Mouse (Mus musculus) MEL (cell line): Measurements from ENCODE around the gene Phlda3. TPM values are rescaled to one million over a fixed set of nuclear protein-coding genes. Genes with fewer than 3 reads are reported as not detected.

ENCODE experiments used
- DNase-seq: peaks from one replicate; pipeline ENCODE4 v3.0.0; 2011; ENCODE audit warnings: low read depth, low spot score
- H3K27ac ChIP-seq: 2 replicates; pipeline ENCODE4 v1.5.1; 2012; ENCODE audit warnings: low read depth, mild to moderate bottlenecking, control low read depth, low read length, moderate library complexity; ENCODE audit not compliant: control insufficient read depth
- H3K27me3 ChIP-seq, 2 experiments: fragments of 150-350 bp in 1 of 2; sonication (generic) in 1 of 2; 2 replicates each; pipeline ENCODE4 v1.6.1; 2012; ENCODE audit warnings: low read length in 2 of 2, mild to moderate bottlenecking in 2 of 2, improper control_type of control experiment in 1 of 2, moderate library complexity in 1 of 2; ENCODE audit not compliant: insufficient read depth in 2 of 2, control insufficient read depth in 1 of 2
- H3K36me3 ChIP-seq, 2 experiments: 2 replicates each; pipeline ENCODE4 v1.6.1; 2012 to 2014; ENCODE audit warnings: low read length in 2 of 2, improper control_type of control experiment in 1 of 2, inconsistent platforms in 1 of 2, mild to moderate bottlenecking in 1 of 2; ENCODE audit not compliant: insufficient read depth in 2 of 2, control insufficient read depth in 1 of 2
- H3K4me1 ChIP-seq, 2 experiments: fragments of 150-350 bp in 1 of 2; sonication (generic) in 1 of 2; 2 replicates each; pipeline ENCODE4 v1.6.1; 2012; ENCODE audit warnings: low read length in 2 of 2, improper control_type of control experiment in 1 of 2, mild to moderate bottlenecking in 1 of 2; ENCODE audit not compliant: insufficient read depth in 2 of 2, control insufficient read depth in 1 of 2
- H3K4me3 ChIP-seq, 2 experiments: fragments of 150-350 bp in 1 of 2; sonication (generic) in 1 of 2; 2 replicates each; pipeline ENCODE4 v1.5.1; 2012; ENCODE audit warnings: low read depth in 2 of 2, low read length in 2 of 2, mild to moderate bottlenecking in 2 of 2, moderate library complexity in 2 of 2, control low read depth in 1 of 2, improper control_type of control experiment in 1 of 2; ENCODE audit not compliant: control insufficient read depth in 1 of 2, insufficient read depth in 1 of 2
- H3K79me2 ChIP-seq: 2 replicates; pipeline ENCODE4 v1.6.1; 2012; ENCODE audit warnings: mild to moderate bottlenecking, low read length, moderate library complexity; ENCODE audit not compliant: control insufficient read depth, poor library complexity, insufficient read depth
- H3K9ac ChIP-seq: 2 replicates; pipeline ENCODE4 v1.6.1; 2012; ENCODE audit warnings: low read depth, mild to moderate bottlenecking, control low read depth, low read length, moderate library complexity; ENCODE audit not compliant: control insufficient read depth, poor library complexity, severe bottlenecking
- H3K9me3 ChIP-seq: fragments of 150-350 bp; sonication (generic); replicated peaks from 2 replicates; pipeline ENCODE4 v1.6.1; 2012; ENCODE audit warnings: mild to moderate bottlenecking, low read length, improper control_type of control experiment, moderate library complexity; ENCODE audit not compliant: insufficient read depth
- BHLHE40 ChIP-seq: IDR thresholded peaks from 2 replicates; pipeline ENCODE4 v1.6.1; 2012; ENCODE audit warnings: low read depth, mild to moderate bottlenecking, inconsistent platforms, low read length, improper control_type of control experiment, borderline replicate concordance
- E2F4 ChIP-seq: IDR thresholded peaks from 2 replicates; pipeline ENCODE4 v1.6.1; 2011; ENCODE audit warnings: low read depth, low read length, improper control_type of control experiment, borderline replicate concordance
- EP300 ChIP-seq, 2 experiments: IDR thresholded peaks; 2 replicates each; pipeline ENCODE4 v1.6.1; 2011; ENCODE audit warnings: improper control_type of control experiment in 2 of 2, low read length in 2 of 2, low read depth in 1 of 2, mild to moderate bottlenecking in 1 of 2
- ETS1 ChIP-seq: IDR thresholded peaks from 2 replicates; pipeline ENCODE4 v1.6.1; 2012; ENCODE audit warnings: low read depth, mild to moderate bottlenecking, inconsistent platforms, low read length, improper control_type of control experiment, moderate library complexity
- GABPA ChIP-seq: IDR thresholded peaks from 2 replicates; pipeline ENCODE4 v1.6.1; 2012; ENCODE audit warnings: low read depth, mild to moderate bottlenecking, inconsistent platforms, low read length, improper control_type of control experiment, moderate library complexity
- GATA1 ChIP-seq: IDR thresholded peaks from 2 replicates; pipeline ENCODE4 v1.6.1; 2011; ENCODE audit warnings: low read depth, low read length, improper control_type of control experiment
- JUND ChIP-seq: IDR thresholded peaks from 2 replicates; pipeline ENCODE4 v1.6.1; 2011; ENCODE audit warnings: low read depth, mild to moderate bottlenecking, improper control_type of control experiment, low read length
- KAT2A ChIP-seq: conservative IDR thresholded peaks from 2 replicates; pipeline ENCODE4 v1.6.1; 2012; ENCODE audit warnings: low read depth, low read length, improper control_type of control experiment, inconsistent platforms
- MEF2A ChIP-seq: IDR thresholded peaks from 2 replicates; pipeline ENCODE4 v1.6.1; 2014; ENCODE audit warnings: low read depth, mild to moderate bottlenecking, inconsistent platforms, low read length, improper control_type of control experiment; ENCODE audit not compliant: poor library complexity, insufficient replicate concordance, severe bottlenecking; ENCODE audit errors: extremely low read depth
- MXI1 ChIP-seq: IDR thresholded peaks from 2 replicates; pipeline ENCODE4 v1.6.1; 2011; ENCODE audit warnings: mild to moderate bottlenecking, low read depth, low read length, improper control_type of control experiment
- MYB ChIP-seq: IDR thresholded peaks from 2 replicates; pipeline ENCODE4 v1.6.1; 2011; ENCODE audit warnings: mild to moderate bottlenecking, low read depth, low read length, improper control_type of control experiment
- MYC ChIP-seq: IDR thresholded peaks from 2 replicates; pipeline ENCODE4 v1.6.1; 2011; ENCODE audit warnings: low read depth, mild to moderate bottlenecking, low read length, improper control_type of control experiment, moderate library complexity
- NRF1 ChIP-seq: IDR thresholded peaks from 2 replicates; pipeline ENCODE4 v1.6.1; 2014; ENCODE audit warnings: low read depth, mild to moderate bottlenecking, inconsistent platforms, low read length, improper control_type of control experiment, moderate library complexity; ENCODE audit not compliant: poor library complexity, insufficient read depth, severe bottlenecking
- POLR2AphosphoS2 ChIP-seq: IDR thresholded peaks from 2 replicates; pipeline ENCODE4 v1.6.1; 2011; ENCODE audit warnings: low read length, improper control_type of control experiment
- POLR2AphosphoS5 ChIP-seq: IDR thresholded peaks from 2 replicates; pipeline ENCODE4 v1.6.1; 2012; ENCODE audit warnings: low read depth, borderline replicate concordance, mild to moderate bottlenecking, inconsistent platforms, low read length, moderate library complexity, mixed read lengths
- RCOR1 ChIP-seq: IDR thresholded peaks from 2 replicates; pipeline ENCODE4 v1.6.1; 2012; ENCODE audit warnings: low read depth, mild to moderate bottlenecking, inconsistent platforms, low read length, improper control_type of control experiment
- SIN3A ChIP-seq: IDR thresholded peaks from 2 replicates; pipeline ENCODE4 v1.6.1; 2012; ENCODE audit warnings: low read length, improper control_type of control experiment, inconsistent platforms
- TAL1 ChIP-seq: IDR thresholded peaks from 2 replicates; pipeline ENCODE4 v1.6.1; 2012; ENCODE audit warnings: mild to moderate bottlenecking, inconsistent platforms, low read length, moderate library complexity, mixed read lengths
- TBP ChIP-seq: IDR thresholded peaks from 2 replicates; pipeline ENCODE4 v1.8.0; 2011; ENCODE audit warnings: low read depth, low read length, improper control_type of control experiment
- TCF12 ChIP-seq: IDR thresholded peaks from 2 replicates; pipeline ENCODE4 v1.6.1; 2014; ENCODE audit warnings: low read depth, mild to moderate bottlenecking, inconsistent platforms, low read length, improper control_type of control experiment, moderate library complexity
- UBTF ChIP-seq: IDR thresholded peaks from 2 replicates; pipeline ENCODE4 v1.6.1; 2012; ENCODE audit warnings: low read depth, mild to moderate bottlenecking, inconsistent platforms, low read length, improper control_type of control experiment, moderate library complexity, borderline replicate concordance; ENCODE audit not compliant: insufficient read depth
- USF1 ChIP-seq: IDR thresholded peaks from 2 replicates; pipeline ENCODE4 v1.6.1; 2014; ENCODE audit warnings: low read depth, mild to moderate bottlenecking, inconsistent platforms, low read length, improper control_type of control experiment, moderate library complexity
- USF2 ChIP-seq, 2 experiments: IDR thresholded peaks; 2 replicates each; pipeline ENCODE4 v1.6.1; 2011 to 2012; ENCODE audit warnings: improper control_type of control experiment in 2 of 2, low read length in 2 of 2, borderline replicate concordance in 1 of 2, inconsistent platforms in 1 of 2, low read depth in 1 of 2, mild to moderate bottlenecking in 1 of 2; ENCODE audit not compliant: insufficient read depth in 1 of 2
- ZKSCAN1 ChIP-seq: IDR thresholded peaks from 2 replicates; pipeline ENCODE4 v1.6.1; 2012; ENCODE audit warnings: low read depth, mild to moderate bottlenecking, inconsistent platforms, low read length, improper control_type of control experiment, moderate library complexity
- polyA plus RNA-seq, 2 experiments: library from polyadenylated mRNA; stranded (reverse) in 1 of 2; unstranded in 1 of 2; fragments of >175 nt in 1 of 2; fragments of >200 nt in 1 of 2; gene quantifications; 2 replicates each; pipeline versions ENCODE4 v1.2.1 to v1.2.4; 2012; ENCODE audit warnings: low replicate concordance in 2 of 2, low read depth in 1 of 2; ENCODE audit not compliant: insufficient read length in 2 of 2, insufficient read depth in 1 of 2, missing spikeins in 1 of 2
- total RNA-seq: library from RNA; depleted of rRNA; stranded (reverse); fragments of 300-350 nt; gene quantifications from 2 replicates; pipeline ENCODE4 v1.2.3, GENCODE M21; 2012

The Phlda3 gene
- total and polyA plus RNA-seq, 3 experiments, result 7.7 to 20.0 TPM; not detected in 1

DNA sequence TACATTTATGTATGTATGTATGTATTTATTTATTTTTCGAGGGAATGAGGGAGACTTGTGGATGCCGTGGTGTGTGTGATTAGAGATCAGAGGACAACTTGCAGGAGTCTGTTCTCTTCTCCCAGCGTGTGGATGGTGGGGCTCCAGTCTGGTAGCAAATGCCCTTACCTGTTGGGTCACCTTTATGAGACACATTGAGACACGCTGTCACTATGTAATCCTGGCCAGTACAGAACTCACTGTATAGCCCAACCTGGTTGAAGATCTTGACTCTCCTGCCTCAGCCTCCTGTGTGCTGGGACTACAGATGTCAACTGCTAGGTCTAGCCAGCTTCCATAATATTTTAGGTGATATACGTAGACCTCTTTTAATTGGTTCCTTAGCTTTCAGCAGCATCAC lies 4.2 kb upstream of the Phlda3 start:
- Histone ChIP-seq H3K9ac (no peak overlapping the region), H3K27ac (no peak overlapping the region), H3K4me3 (no peak overlapping the region), H3K79me2 (peaks cover 6% of the 10 kb centered on the region), H3K27me3 (no peaks in the 10 kb centered on the region; a peak in 1 of 4 replicates), H3K4me1 (peaks cover 7 to 11% of the 10 kb centered on the region in 2 experiments), H3K9me3 (no peaks in the 10 kb centered on the region), H3K36me3 (peaks cover 0 to 7% of the 10 kb centered on the region in 2 experiments; a peak in 2 of 4 replicates)
- TF ChIP-seq RCOR1 (peak; percentile 48; the same call in 1 of the 2 replicates), JUND (no peak), TAL1 (peak; percentile 90), EP300 (IDR thresholded peaks at IDR 0.05; ENCODE audit: low read depth in 1 of 2, low read length in 2 of 2) (peak in 1 of 2 experiments; percentile 69; a peak in 2 of 4 replicates), BHLHE40 (no peak), MXI1 (peak; percentile 41; the same call in 1 of the 2 replicates), POLR2AphosphoS2 (no peak), GABPA (no peak), NRF1 (no peak), ETS1 (peak; percentile 51; the same call in 1 of the 2 replicates), GATA1 (peak; percentile 79), TCF12 (peak; percentile 83), MYC (peak; percentile 62; the same call in 1 of the 2 replicates), ZKSCAN1 (no peak), KAT2A (no peak), TBP (no peak), MYB (no peak), MEF2A (no peak), SIN3A (0 out of 2 replicates have a peak, but pooled peaks have one; percentile 24)
- peak; percentile 79 for DNase-seq

- Histone ChIP-seq H3K79me2 (peaks cover 8% of the 10 kb centered on the region), H3K4me1 (peaks cover 10 to 18% of the 10 kb centered on the region in 2 experiments), H3K36me3 (peaks cover 0 to 12% of the 10 kb centered on the region in 2 experiments; a peak in 2 of 4 replicates), H3K27ac (no peak overlapping the region), H3K9me3 (no peaks in the 10 kb centered on the region), H3K4me3 (no peak overlapping the region), H3K27me3 (no peaks in the 10 kb centered on the region; a peak in 2 of 4 replicates), H3K9ac (no peak overlapping the region)
- peak in 1 of 2 experiments; percentile 41; a peak in 1 of 4 replicates for TF ChIP-seq USF2 (IDR thresholded peaks at IDR 0.05; ENCODE audit: borderline replicate concordance in 1 of 2, insufficient read depth in 1 of 2, low read depth in 1 of 2, low read length in 2 of 2)
- no peak for TF ChIP-seq UBTF
- peak; percentile 76 for TF ChIP-seq USF1
- no peak for TF ChIP-seq ZKSCAN1
- no peak for TF ChIP-seq MYB
- no peak for TF ChIP-seq POLR2AphosphoS5
- no peak for TF ChIP-seq E2F4
- no peak for TF ChIP-seq RCOR1
- peak; percentile 19; the same call in 1 of the 2 replicates for TF ChIP-seq BHLHE40
- DNase-seq, result no peak
Measured at GRCm38 (mm10) chr1:135763503-135764205, 2.3 kb upstream of the Phlda3 start.
